Mouse (Mus musculus) kidney, adult 2 months (tissue): ENCODE measurements around the gene Reps2.

Experiments used
- CTCF ChIP-seq: fragments of 200-500 bp; conservative IDR thresholded peaks from 2 replicates; pipeline ENCODE4 v1.5.1; 2011; ENCODE audit warnings: low read depth, mild to moderate bottlenecking, control low read depth, low read length, moderate library complexity, mixed read lengths; ENCODE audit not compliant: insufficient read depth, insufficient read length
- POLR2A ChIP-seq: fragments of 200-500 bp; IDR thresholded peaks from one replicate; pipeline ENCODE4 v1.6.1; 2011; ENCODE audit warnings: low read depth, low read length, control low read depth

GRCm38 (mm10) chrX:162651125-162651524 is 7.7 kb upstream of the Reps2 start:
- TF ChIP-seq CTCF, result no peak
- TF ChIP-seq POLR2A, result no peak
